Mouse (Mus musculus): ENCODE measurements around the gene Zfp653. TPM values are rescaled to one million over a fixed set of nuclear protein-coding genes. Genes with fewer than 3 reads are reported as not detected.

The Zfp653 gene
- polyA plus RNA-seq, 1 experiment from 2014 or later, result 12.4 TPM

DNA sequence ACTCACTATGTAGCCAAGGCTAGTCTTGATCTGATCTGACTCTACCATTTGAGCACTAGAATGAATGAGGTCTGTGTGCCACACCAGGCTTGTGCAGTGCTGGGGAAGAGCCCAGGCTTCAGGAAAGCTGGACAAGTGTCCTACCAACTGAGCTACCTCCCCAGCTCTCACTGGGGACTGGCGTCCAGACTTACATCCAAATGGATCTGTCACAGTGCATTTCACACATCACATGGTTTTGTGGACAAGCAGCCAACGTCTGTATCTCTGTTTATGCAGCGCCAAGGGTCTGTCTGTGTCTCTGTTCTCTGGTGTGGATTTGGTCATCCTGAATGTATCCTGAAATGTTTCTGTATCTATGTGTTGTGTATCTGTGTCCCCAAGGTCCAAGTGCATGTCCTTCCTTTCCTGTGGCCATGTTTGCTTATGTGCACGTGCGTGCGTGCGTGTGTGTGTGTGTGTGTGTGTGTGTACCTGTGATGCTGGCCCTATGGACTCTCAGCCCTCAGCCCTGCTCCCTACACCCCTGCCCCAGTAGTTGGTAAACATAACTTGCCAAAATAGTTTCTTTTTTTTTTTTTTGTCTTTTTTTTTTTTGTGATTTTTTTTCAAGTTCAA is 53.9 kb downstream of the Zfp653 start:
- ATAC-seq (ENCODE audit: low FRiP score) (no peak), DNase-seq (ENCODE audit: low spot score) (no peak)
- no peak overlapping the region for H3K4me3 ChIP-seq (replicated peaks; ENCODE audit: low read length)
- H3K9ac ChIP-seq, result no peak overlapping the region
- H3K36me3 ChIP-seq (replicated peaks; ENCODE audit: control insufficient read depth, insufficient read depth), result peaks cover 72% of the 10 kb centered on the region
- H3K4me2 ChIP-seq (replicated peaks), result no peak overlapping the region
- H3K4me1 ChIP-seq (replicated peaks; ENCODE audit: control insufficient read depth, insufficient read depth, low read length), result no peaks in the 10 kb centered on the region
- no peak overlapping the region for H3K27ac ChIP-seq
- H3K27me3 ChIP-seq (ENCODE audit: control insufficient read depth, insufficient read depth, low read length), result no peaks in the 10 kb centered on the region
- H3K9me3 ChIP-seq (ENCODE audit: control insufficient read depth, low read length), result no peaks in the 10 kb centered on the region
- WGBS, result 82% methylated on average over 7 of the region's 7 CpGs

- H3K4me2 ChIP-seq (replicated peaks), result no peak overlapping the region
- H3K9me3 ChIP-seq (ENCODE audit: control insufficient read depth, low read length), result no peaks in the 10 kb centered on the region
- WGBS, result 70% methylated on average over 10 of the region's 10 CpGs
- peaks cover 79% of the 10 kb centered on the region for H3K36me3 ChIP-seq (replicated peaks; ENCODE audit: control insufficient read depth, insufficient read depth)
- ATAC-seq (ENCODE audit: low FRiP score) (no peak), DNase-seq (ENCODE audit: low spot score) (no peak)
- no peak overlapping the region for H3K27ac ChIP-seq
- H3K27me3 ChIP-seq (ENCODE audit: control insufficient read depth, insufficient read depth, low read length), result no peaks in the 10 kb centered on the region
- no peak overlapping the region for H3K4me3 ChIP-seq (replicated peaks; ENCODE audit: low read length)
- H3K4me1 ChIP-seq (replicated peaks; ENCODE audit: control insufficient read depth, insufficient read depth, low read length), result no peaks in the 10 kb centered on the region
- H3K9ac ChIP-seq, result no peak overlapping the region
Observed at GRCm38 (mm10) chr9:22016245-22016644, 54.9 kb downstream of the Zfp653 start.

- Histone ChIP-seq H3K9me3 (ENCODE audit: control insufficient read depth, low read length) (no peaks in the 10 kb centered on the region), H3K4me1 (replicated peaks; ENCODE audit: control insufficient read depth, insufficient read depth, low read length) (no peaks in the 10 kb centered on the region), H3K4me3 (replicated peaks; ENCODE audit: low read length) (no peak overlapping the region), H3K4me2 (replicated peaks) (no peak overlapping the region), H3K9ac (no peak overlapping the region), H3K27ac (no peak overlapping the region), H3K36me3 (replicated peaks; ENCODE audit: control insufficient read depth, insufficient read depth) (peaks cover 93% of the 10 kb centered on the region), H3K27me3 (ENCODE audit: control insufficient read depth, insufficient read depth, low read length) (no peaks in the 10 kb centered on the region)
- ATAC-seq (ENCODE audit: low FRiP score) (no peak; the same call in 1 of the 2 replicates), DNase-seq (ENCODE audit: low spot score) (no peak)
- WGBS, result 91% methylated on average over 13 of the region's 13 CpGs
Observed at GRCm38 (mm10) chr9:22012731-22013130, 58.4 kb downstream of the Zfp653 start.

DNA sequence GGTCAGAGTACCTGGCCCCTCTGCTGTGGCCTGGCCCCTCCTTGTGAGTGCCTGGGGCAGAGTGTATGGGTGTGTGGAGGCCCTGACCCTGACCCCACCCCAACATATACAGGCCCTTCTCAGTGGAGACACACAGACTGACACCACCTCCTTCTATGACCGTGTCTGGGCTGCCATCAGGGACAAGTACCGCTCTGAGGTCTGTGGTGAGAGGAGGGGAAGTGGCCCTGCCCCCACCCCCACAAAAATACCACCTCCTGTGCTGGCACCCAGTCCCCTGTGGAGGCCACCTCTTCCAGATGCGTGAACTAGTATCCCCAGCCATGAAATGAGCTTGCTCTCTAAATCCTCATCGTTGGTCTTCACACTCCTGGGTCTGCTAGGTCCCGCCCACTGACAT is 60.1 kb downstream of the Zfp653 start:
- peak; percentile 2; the same call in 1 of the 2 replicates for ATAC-seq (ENCODE audit: low FRiP score)
- H3K36me3 ChIP-seq (replicated peaks; ENCODE audit: control insufficient read depth, insufficient read depth), result peaks cover 95% of the 10 kb centered on the region
- H3K4me2 ChIP-seq (replicated peaks), result no peak overlapping the region
- H3K4me1 ChIP-seq (replicated peaks; ENCODE audit: control insufficient read depth, insufficient read depth, low read length), result no peaks in the 10 kb centered on the region
- DNase-seq (ENCODE audit: low spot score), result no peak
- no peak overlapping the region for H3K27ac ChIP-seq
- H3K4me3 ChIP-seq (replicated peaks; ENCODE audit: low read length), result no peak overlapping the region
- no peaks in the 10 kb centered on the region for H3K9me3 ChIP-seq (ENCODE audit: control insufficient read depth, low read length)
- H3K27me3 ChIP-seq (ENCODE audit: control insufficient read depth, insufficient read depth, low read length), result no peaks in the 10 kb centered on the region
- WGBS, result 91% methylated on average over 5 of the region's 5 CpGs
- H3K9ac ChIP-seq, result no peak overlapping the region

Small RNAs within 50 kb of the gene (microRNA-seq; reads per million reads assigned to microRNA genes)
- not detected for gene Mir7084

Other genes starting within 250 kb of the Zfp653 start
- 0.33 and 0.62 TPM in 2 replicates for gene Angptl8, start 235.9 kb downstream of the Zfp653 start, polyA plus RNA-seq (2014; fragmentation: Nextera tagmentation; extraction: Ambion mirVana)
- 16.3 and 18.0 TPM in 2 replicates for gene Dock6, start 218.7 kb downstream of the Zfp653 start, polyA plus RNA-seq (2014; fragmentation: Nextera tagmentation; extraction: Ambion mirVana)
- gene Rab3d, start 153.2 kb downstream of the Zfp653 start, polyA plus RNA-seq (2014; fragmentation: Nextera tagmentation; extraction: Ambion mirVana), result 15.2 and 17.3 TPM in 2 replicates
- 5.6 and 8.3 TPM in 2 replicates for gene Ccdc159, start 143.9 kb downstream of the Zfp653 start, polyA plus RNA-seq (2014; fragmentation: Nextera tagmentation; extraction: Ambion mirVana)
- gene Tmem205, start 143.8 kb downstream of the Zfp653 start, polyA plus RNA-seq (2014; fragmentation: Nextera tagmentation; extraction: Ambion mirVana), result 45.2 and 58.9 TPM in 2 replicates
- gene Plppr2, start 134.3 kb downstream of the Zfp653 start, polyA plus RNA-seq (2014; fragmentation: Nextera tagmentation; extraction: Ambion mirVana), result 90.6 and 102 TPM in 2 replicates
- 18.2 and 19.9 TPM in 2 replicates for gene Swsap1, start 115.6 kb downstream of the Zfp653 start, polyA plus RNA-seq (2014; fragmentation: Nextera tagmentation; extraction: Ambion mirVana)
- 1.4 and 2.4 TPM in 2 replicates for gene Epor, start 107.9 kb downstream of the Zfp653 start, polyA plus RNA-seq (2014; fragmentation: Nextera tagmentation; extraction: Ambion mirVana)
- 1.3 and 1.9 TPM in 2 replicates for gene Rgl3, start 81.9 kb downstream of the Zfp653 start, polyA plus RNA-seq (2014; fragmentation: Nextera tagmentation; extraction: Ambion mirVana)
- gene Ccdc151, start 68.7 kb downstream of the Zfp653 start, polyA plus RNA-seq (2014; fragmentation: Nextera tagmentation; extraction: Ambion mirVana), result 4.1 and 6.2 TPM in 2 replicates
- 70.1 and 73.6 TPM in 2 replicates for gene Prkcsh, start 68.6 kb downstream of the Zfp653 start, polyA plus RNA-seq (2014; fragmentation: Nextera tagmentation; extraction: Ambion mirVana)
- gene Elavl3, start 19.4 kb downstream of the Zfp653 start, polyA plus RNA-seq (2014; fragmentation: Nextera tagmentation; extraction: Ambion mirVana), result 129 and 130 TPM in 2 replicates
- not detected in 2 replicates for gene Gm49318, start 117 bp downstream of the Zfp653 start, polyA plus RNA-seq (2014; fragmentation: Nextera tagmentation; extraction: Ambion mirVana)
- 49.3 and 54.4 TPM in 2 replicates for gene Ecsit, start 14.1 kb upstream of the Zfp653 start, polyA plus RNA-seq (2014; fragmentation: Nextera tagmentation; extraction: Ambion mirVana)
- gene Cnn1, start 27.8 kb upstream of the Zfp653 start, polyA plus RNA-seq (2014; fragmentation: Nextera tagmentation; extraction: Ambion mirVana), result 1.0 and 1.1 TPM in 2 replicates
- gene Elof1, start 45.8 kb upstream of the Zfp653 start, polyA plus RNA-seq (2014; fragmentation: Nextera tagmentation; extraction: Ambion mirVana), result 192 and 193 TPM in 2 replicates
- 0.47 and 0.60 TPM in 2 replicates for gene Acp5, start 64.3 kb upstream of the Zfp653 start, polyA plus RNA-seq (2014; fragmentation: Nextera tagmentation; extraction: Ambion mirVana)
- 78.5 and 101 TPM in 2 replicates for gene Pigyl, start 85.5 kb upstream of the Zfp653 start, polyA plus RNA-seq (2014; fragmentation: Nextera tagmentation; extraction: Ambion mirVana)
- gene Zfp872, start 116.7 kb upstream of the Zfp653 start, polyA plus RNA-seq (2014; fragmentation: Nextera tagmentation; extraction: Ambion mirVana), result 0.43 and 0.69 TPM in 2 replicates
- gene Zfp809, start 154.3 kb upstream of the Zfp653 start, polyA plus RNA-seq (2014; fragmentation: Nextera tagmentation; extraction: Ambion mirVana), result 10.5 and 11.5 TPM in 2 replicates
- 8.5 and 8.6 TPM in 2 replicates for gene Zfp599, start 188.5 kb upstream of the Zfp653 start, polyA plus RNA-seq (2014; fragmentation: Nextera tagmentation; extraction: Ambion mirVana)
- 28.0 and 32.8 TPM in 2 replicates for gene Zfp810, start 236.3 kb upstream of the Zfp653 start, polyA plus RNA-seq (2014; fragmentation: Nextera tagmentation; extraction: Ambion mirVana)